Mouse (Mus musculus) mouse trophoblast stem cell (cell line): ENCODE measurements around the gene Tfap4.
"Not testable (repeated sequence)": the region's sequence is repeated elsewhere in the genome, so short reads cannot be mapped to it uniquely, and the experiment has no call there.

Experiments
- in situ Hi-C, 2 experiments: fragments of 300-500 bp; cut with MseI, MboI; formaldehyde crosslinking; loops; 2 replicates in 1 of 2; 3 replicates in 1 of 2; pipeline ENCODE4 v1.15.1; 2025

Tfap4 gene

DNA sequence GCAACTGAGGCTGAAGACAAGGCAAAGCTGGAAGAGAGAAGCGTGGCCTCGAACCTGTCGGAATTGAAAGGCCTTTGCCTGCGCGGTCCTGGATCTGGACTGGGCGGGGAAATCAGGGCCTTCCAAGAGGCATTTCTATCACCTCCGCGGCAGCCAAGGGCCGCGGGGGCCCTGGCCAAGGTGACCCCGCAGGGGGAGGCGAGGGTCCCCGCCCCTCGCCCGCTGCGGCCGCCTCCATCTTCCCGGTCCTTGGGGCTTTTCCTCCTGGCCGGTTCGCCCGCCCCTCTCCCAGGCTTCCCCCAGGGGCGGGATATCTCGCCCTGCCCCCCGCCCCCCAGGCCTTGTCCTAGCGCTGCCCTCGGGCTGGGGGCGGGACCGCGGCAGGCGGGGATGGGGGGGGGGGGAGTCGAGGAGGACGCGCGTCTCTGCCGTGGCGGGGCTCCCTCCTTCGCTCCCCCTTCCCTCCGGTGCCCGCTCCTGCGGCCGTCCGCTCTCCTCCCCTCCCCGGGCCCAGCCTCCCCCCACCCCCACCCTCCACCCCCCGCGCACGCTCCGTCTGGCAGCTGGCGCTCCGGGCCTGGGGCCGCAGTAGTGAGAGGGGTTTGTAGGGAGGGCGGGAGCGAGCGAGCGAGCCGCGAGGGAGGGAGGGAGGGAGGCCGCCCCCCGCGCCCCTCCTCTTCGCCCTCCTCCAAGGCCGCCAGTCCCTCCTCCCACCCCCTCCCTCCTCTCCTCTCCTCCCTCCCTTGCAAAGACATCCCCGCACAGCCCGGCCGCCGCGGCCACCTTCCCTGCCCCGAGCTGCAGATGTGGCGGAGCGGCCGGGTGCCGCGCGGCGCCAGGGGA lies 34.5 kb upstream of the Tfap4 start, which contains the start of gene Glis2:
Glis2 (plus strand) TSS at position 743 of the 843 bp plus-strand sequence.
- in situ Hi-C loops = no loop called here

DNA sequence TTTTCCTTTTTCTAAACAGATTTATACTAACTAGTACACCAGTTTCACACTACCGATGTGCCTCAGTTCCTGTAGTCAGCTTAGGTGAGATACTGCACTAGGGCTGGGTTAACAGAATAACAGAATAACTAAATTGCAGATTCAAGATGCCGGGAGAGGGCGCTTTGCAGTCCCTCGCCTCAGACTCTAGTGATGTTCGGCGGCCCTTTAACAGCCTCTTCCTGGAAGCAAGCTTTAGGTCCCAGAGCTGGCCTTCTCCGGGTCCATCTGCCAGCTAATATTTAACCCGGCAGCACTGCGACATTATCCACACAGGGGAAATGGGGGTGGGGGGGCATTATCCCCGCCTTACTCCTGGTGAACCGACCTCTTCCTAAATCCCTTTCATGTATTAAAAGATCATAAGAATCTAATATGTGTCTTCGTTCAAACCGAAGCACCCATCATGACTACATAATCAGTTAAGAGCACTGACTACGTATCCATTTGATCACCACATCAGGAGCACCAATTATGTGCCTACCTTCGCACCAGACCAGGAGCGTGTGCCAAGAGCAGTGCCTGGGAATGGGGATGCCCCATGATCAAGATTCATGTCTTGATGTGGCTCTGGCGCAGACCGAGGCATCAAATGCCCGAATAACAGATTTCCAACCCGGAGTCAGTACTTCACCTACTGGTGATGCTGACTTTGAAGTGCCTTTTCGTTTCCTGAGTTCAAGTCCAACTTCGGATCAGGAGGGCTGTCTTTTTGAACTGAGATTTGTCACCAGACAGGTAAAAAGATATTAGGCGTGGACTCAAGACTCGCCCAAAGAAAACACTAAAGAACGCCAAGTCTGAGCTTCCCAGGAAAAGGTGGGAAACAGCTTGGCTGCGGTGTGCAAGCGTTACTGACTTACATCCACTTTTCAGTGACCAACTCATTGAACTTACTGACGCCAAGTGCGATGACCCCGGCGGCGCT lies 33.5 kb upstream of the Tfap4 start:
- in situ Hi-C loops = no loop called here

DNA sequence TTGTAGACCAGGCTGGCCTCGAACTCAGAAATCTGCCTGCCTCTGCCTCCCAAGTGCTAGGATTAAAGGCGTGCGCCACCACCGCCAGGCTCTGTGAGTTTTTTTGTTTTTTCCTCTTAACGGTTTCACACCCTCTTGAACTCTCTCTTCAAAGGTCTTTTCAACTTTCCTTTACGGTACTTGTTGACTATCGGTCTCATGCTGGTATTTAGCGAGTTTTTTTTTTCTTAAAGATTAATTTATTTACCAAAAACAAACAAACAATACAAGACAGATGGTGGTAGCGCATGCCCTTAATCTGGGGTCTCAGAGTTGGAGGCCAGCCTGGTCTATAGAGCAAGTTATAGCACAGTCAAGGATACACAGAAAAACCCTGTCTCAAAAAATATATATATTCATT lies 30.6 kb upstream of the Tfap4 start:
- in situ Hi-C loops = no loop called here

DNA sequence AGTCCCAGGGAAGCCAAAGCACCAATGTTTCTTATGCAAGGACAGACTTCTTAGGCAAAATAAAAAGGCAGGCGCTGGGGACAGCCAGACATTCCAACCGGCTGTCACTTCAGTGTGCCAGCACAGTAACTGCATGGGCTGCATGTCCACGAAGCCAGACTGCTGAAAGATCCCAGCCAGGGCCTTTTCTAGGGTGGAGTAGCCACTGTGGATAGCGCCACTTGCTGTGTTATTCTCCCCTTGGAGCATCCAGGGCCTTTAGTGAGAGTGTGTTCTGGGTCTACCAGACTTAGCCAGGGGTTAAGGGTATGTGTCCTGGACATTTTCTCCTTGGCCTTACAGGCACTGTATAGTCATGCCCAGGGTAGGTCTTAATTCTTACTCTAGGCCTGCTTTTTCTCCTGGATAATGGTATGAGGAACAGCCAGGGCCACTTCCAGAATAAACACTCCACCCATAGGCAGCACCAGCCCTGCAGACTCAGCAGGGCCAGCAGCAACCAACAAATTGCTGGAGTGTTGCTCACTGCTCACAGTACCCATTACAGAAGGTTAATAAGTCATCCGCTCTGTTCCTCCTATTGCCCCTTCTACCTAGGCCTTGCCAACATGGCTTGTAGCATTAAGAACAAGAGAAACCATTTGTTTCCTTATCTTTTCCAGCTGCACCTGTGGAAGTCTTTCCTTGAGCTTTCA lies 28.0 kb upstream of the Tfap4 start:
- in situ Hi-C loops = no loop called here

DNA sequence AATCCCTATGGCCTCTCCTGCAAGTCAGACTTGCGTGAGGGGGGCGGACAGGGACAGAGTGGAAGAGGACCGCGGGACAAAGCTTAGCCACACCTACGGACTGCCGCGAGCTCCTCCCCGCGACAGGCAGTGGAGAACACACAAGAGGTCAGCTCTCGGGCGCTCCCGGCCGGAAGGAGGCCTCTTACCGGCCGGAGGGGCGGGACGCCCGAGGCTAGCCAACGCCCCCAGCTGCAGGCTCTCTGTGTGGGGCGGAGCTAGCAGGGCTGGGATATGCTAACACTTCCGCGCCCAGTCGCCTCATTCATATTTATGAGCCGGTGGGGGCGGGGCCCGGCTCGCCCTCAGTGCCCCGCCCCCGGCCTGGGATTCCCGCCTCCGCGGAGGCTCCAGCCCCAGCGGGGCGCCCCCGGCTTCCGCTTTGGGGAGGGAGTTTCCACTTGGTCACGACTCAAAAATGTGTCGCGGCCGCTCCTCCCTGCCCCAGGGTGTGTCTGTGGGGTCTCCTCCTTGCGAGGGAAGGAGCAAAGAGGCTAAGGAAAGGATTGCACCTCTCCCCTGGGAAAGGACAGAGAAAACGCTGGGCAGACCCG lies 27.0 kb upstream of the Tfap4 start:
- in situ Hi-C loops = no loop called here

DNA sequence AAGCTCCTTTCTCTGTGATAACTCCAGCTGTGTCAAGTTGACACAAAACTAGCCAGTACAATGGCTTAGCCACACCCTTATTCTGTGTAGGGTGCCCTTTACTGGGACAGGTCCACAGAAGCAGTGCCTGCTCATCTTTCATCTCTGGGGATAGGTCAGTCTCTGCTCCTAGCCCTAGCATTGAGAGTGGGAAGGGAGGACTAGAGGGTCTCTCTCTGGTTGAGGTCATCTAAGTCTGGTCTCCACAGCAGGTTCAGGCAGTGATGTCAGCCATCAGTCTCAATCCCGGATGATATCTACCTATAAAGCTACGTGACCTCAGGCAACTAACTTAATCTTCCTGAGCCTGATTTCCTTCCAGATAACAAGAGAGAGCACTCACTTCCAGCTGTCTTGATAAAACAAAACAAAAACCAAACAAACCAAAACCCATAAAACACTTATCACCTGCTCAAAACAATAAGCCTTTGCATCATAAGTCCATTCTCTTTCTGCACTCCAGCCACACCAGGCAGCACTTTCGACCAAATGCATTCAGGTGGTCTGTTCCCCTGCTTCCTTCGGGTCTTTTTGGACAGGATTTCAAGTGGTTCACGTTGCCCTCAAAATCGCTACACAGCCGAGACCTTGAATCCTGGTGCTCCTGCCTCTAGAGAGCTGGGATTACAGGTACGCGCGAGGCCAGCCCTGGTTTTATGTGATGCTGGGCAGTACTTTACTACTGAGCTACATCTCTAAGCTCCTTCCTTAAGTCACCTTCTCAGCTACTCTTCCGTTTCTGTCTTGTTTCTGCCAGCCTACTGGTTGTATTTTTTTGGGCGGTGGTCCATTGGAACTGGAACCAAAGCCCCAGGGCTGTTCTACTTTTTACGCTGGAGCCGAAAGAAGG lies 26.2 kb upstream of the Tfap4 start:
- in situ Hi-C loops = no loop called here

DNA sequence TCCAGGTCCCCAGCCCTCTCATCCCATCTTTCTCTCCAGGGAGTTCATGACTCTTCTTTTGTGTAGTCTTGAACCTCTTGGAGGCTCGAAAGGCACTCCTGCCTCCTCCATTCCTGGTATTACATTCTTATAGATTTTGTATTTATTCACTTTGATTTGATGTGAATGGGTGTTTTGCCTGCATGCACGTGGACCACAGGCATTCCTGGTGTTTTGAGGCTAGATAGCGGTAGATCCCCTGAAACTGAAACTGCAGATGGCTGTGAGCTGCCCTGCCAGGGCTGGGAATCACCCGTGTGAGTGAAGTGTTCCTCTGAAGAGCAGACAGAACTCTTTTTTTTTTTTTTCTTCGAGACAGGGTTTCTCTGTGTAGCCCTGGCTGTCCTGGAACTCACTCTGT lies 24.8 kb upstream of the Tfap4 start:
- in situ Hi-C loops = no loop called here

DNA sequence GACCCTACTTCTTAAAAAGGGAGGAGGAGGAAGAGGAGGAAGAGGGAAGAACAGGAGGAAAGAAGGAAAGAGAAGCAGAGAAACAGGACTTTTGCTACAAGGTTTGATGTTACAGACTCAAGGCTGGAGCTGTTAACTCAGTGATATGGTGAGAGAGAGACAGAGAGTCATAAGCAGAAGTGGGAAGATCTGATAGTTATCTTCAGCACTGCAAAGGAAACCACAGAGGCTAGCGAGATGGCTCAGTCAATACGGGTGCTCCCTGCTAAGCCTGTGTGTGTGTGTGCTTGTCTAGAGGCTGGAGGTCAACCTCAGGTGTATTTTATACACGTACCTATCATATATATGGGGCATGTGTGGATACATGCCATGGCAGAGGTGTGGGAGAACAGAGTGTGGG lies 24.2 kb upstream of the Tfap4 start:
- in situ Hi-C loops = no loop called here

DNA sequence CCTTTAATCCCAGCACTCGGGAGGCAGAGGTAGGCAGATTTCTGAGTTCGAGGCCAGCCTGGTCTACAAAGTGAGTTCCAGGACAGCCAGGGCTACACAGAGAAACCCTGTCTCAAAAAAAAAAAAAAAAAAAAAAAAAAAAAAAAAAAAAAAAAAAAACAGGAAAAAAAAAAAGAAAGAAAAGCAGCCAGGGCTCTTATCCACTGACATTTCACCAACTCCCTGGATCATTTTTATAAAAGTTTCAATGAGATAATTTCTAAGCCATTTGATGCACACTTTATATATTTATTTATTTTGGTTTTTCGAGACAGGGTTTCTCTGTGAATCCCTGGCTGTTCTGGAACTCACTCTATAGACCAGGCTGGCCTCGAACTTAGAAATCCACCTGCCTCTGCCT lies 21.5 kb upstream of the Tfap4 start:
- in situ Hi-C loops = not testable (repeated sequence)

DNA sequence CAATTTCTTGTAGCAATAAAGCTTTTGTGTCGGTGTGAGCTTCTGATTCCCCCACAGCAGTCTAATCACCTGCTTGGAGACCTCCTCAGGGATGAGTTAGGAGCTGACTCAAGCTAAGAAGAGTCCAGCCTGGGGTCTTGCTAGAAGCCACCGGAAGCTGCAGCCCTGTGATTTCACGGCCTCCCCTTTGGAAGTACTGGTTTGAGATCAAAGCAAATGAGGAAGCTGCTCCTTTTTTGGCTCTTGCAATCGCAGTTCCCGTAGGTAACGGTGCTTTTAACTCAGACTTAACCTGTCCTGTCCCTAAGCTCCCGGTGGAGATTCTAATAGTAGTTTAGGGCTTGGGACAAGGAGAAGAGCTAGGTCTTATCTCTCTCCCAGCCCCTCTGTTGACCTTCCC lies 19.0 kb upstream of the Tfap4 start:
- in situ Hi-C loops = no loop called here

DNA sequence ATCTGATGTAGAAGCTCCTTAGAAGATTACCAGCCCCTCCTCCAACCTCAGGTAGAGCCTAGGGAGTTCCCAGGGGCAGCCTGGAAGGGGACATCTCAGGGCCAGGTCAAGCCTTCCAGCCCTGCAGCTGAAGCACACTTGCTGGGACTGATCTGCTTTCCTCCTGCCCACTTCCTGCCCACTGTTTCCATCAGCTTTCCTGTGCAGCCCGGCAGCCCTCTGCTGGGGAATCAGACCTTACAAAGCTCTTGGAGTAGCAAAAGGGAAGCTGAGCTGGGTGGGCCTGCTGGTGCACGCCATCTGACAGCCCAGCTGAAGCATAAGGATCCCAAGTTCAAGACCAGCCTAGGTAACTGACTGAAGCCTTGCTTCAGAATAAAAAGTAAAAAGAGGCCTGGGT lies 17.2 kb upstream of the Tfap4 start:
- in situ Hi-C loops = no loop called here

DNA sequence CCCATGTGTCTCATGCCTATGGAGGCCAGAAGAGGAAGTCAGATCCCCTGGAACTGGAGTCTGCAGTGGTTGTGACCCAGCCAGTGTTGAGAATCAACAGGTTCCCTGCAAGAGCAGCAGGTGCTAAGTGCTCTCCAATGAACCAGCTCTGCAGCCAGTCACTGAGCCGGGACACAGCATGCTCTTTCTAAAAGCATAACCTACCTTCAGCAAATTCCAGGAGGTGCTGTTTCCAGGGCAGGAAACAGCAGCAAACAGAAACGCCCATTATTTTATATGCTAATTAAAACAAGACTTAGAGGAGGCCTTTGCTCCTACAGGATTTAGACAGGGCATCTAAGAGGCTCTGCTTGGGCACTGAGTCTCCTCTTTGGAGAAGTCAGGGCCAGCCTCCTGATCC lies 16.4 kb upstream of the Tfap4 start:
- in situ Hi-C loops = no loop called here

DNA sequence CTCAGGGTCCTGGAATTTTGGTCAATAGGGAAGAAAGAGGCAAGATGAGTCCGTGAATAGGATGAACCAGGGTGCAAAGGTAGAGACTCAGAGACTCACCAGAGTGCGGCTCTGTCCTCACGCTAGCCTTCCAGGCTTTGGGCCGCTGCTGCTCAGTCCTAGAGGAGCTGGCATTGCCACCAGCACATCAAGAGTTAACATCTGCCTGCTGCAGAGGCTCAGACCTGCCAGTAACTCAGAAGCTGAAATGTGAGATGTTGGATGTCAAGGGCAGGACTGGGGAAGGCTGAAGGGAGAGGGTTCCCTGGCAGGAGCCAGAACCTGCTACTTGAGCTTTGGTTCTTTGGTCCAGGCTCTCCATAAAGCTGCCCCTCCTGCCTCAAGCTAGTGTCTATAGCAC lies 11.1 kb upstream of the Tfap4 start:
- in situ Hi-C loops = no loop called here

DNA sequence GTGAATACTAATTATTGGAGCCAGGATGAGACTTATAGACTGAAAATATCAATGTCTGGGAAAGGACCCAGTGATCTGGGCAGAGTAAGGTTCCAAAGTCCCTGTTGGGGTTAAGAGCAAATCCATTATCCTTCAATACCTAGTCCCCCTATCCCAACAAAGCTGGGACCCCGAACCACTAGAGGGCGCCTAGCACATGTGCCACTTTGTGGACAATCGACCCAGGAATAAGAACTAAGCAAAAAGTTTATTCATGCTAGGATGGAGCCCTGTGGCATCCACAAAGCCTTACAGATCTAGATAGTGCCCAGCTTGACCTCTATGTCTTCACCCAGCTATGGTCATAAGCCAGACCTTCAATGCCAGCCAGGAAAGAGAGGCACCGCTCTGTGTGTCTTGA lies 8.3 kb upstream of the Tfap4 start:
- in situ Hi-C loops = loop anchor here in 1 of 2 experiments (5.0 kb wide), 1 partner anchor 44 kb away; no protein-coding TSS in a partner anchor

DNA sequence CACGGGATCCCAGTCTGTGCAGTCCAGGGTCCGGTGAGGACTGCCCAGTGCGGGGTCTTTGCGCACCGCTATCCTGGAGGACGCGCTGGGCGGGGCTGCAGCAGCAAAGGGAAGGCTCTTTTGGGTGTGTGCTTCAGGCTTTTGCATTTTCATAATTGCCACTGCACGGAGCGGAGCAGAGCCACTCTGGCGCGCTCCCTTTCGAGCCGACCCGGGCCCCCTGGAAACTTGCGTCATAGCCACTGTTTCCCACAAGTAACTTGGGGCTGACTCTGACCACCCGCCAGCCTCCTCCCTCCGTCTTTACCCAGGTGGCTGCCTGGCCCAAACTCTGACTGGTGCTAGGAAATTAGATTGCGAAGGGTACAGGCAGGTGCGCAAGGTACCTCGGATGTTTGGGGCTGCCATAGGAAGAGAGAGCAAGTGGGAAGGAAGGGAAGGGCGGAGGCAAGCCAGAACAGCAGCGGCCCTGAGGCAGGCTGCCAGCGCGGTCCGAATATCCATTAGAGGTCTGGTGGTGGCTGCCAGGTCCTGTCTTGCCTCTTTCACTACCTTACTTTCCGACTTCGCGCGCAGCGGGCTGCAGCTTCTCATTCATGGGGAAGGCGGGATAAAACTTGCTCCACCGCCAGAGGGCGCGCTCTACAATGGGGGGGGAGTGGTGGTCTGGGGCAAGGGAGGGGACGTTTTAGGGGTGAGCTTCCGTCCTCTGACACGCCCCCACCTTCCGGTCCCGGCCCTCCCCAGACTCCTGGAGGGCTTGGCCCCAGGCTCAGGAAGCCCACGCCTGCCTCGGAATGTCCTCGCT lies 695 bp upstream of the Tfap4 start:
- in situ Hi-C loops = loop anchor here in 1 of 2 experiments (5.0 kb wide), 1 partner anchor 47 kb away; no protein-coding TSS in a partner anchor

DNA sequence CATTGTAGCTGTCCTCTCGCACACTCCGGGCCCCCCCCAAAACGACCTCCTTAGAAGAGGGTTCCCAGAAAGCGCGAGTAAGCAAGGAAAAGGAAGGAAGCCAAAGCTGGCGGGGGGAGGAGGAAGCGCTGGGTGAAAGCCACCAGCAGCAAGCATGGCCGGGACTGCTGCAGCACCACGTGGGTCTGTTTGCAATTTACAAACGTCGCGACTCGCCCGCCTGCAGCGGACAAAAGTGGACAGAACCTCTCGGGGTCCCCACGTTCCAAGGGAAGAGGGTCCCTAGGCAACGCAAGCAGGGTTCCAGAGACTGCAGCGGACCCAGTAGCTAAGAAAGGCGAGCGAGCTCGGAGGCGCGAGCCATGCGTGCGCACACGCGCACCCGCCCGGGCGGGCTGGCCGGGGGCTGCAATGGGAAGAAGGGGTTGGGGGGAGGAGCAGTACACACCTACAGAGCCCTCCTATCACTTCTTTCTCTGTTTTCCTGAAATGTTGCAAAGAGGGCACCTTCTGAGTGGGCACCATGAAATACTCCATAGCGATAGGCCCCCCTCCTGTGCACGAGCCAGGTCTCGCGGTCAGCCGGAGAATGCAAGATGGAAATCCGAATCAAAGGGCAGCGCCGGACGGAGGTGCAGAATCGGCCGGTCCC lies 548 bp downstream of the Tfap4 start:
- in situ Hi-C loops = no loop called here

DNA sequence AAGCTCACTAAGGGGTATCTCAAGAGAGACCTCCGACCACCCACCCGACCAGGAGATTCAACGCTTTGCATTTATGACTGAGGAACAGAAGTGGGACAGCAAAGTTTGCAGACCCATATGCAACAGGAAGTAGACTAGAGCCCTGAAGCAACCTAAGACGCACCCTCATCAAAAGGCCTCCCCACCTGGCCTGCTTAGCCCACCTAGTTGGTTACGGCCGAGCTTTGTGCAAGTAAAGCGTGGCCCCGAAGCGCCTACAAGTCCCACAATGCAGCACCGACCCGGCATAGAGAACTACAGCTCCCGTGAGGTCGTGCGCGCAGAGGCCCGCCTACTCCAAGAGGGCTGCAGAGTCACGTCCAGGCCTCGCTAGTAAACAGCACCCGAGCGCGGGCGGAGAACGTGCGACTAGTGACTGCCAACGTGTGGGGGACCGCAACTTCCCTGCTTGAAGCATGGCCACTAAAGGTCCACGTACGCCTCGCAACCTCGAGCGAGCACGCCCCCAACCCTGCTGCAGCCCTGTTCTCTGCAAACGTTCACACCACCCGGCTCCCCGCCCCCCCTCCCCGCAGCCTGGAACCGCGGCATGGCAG lies 1.2 kb downstream of the Tfap4 start:
- in situ Hi-C loops = no loop called here

DNA sequence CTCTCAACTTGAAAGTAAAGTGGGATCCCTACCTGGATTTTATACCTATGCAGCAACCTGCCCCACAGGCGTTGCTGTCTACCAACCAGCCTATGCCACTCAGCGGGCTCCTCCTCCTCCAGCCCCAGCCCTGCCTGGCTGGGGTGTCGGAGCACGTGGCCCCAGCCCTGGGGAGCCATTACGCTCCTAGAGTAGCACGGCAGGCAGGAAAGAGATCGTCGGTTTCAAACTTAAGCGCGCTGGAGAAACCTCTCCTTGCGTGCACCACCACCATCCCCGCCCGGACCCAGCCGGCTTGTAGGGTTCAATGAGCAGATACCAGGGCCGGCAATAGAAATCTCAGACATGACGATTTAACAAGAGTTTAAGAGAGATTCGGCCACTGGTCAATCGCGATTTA lies 1.7 kb downstream of the Tfap4 start:
- in situ Hi-C loops = no loop called here

DNA sequence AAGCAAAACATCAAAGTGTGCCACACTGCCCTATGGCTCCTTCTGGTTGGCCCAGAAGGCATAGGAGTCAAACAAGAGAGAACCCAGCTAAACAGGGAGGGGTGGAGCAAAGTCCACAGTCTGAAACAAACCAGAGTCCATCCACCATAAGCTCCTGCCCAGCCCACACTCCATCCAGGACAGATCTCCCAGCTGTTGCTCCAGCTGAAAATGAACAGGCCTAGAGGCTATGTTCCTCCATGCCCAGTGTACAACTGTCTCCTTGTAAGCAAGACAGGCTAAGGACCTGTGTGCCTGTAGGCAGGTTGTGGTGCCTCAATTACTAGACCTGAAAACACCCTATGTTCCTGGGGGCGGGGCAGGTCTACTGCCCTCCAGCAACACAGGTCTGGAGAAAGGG lies 2.6 kb downstream of the Tfap4 start:
- in situ Hi-C loops = no loop called here
